Mouse (Mus musculus) embryo, embryonic 10.5 days (tissue): ENCODE measurements around the gene Srrm3.

ENCODE experiments used
- DNase-seq: peaks from one replicate; pipeline ENCODE4 v3.0.0-alpha.2; 2015; ENCODE audit warnings: low spot score

The Srrm3 gene

DNA sequence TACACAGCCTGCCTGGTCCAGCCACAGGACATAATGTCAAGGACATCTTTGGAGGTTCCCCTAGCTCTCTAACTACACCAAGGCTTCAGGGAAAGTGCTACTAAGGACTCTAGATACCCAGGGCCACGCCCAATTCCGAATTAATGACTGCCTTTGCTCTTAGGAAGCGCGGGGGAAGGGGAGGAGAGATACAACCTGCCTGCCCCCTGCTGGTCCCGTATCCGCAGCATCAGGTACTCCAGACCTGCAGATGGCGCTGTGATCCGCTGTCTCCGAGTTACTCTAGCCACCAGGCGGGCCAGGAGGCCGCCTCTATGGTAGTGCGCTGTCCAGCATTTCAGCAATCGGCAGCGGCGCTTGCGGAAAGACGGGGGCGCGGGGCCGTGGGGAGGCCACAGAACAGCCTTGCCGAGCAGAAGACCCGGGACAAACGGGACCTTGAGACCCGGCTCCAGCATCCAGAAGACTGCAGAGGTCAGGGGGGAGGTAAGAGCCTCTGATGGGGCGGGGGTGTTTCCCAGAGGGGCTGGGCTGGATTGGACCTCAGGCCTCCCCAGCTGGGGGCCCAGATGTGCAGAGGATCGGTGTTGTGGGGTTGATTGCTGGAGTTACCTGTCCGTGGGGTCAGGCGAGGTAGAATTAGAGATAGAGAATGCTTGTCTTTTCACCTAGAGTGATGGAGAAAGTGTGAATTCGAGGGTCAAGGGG lies at the start of gene Srrm3:
Gene Srrm3, plus strand, starts transcription at position 336 of the 708 bp plus-strand sequence.
- peak; percentile 93 for DNase-seq

- DNase-seq, result no peak
Measured at GRCm38 (mm10) chr5:135761881-135762280, 44.8 kb upstream of the Srrm3 start.

DNA sequence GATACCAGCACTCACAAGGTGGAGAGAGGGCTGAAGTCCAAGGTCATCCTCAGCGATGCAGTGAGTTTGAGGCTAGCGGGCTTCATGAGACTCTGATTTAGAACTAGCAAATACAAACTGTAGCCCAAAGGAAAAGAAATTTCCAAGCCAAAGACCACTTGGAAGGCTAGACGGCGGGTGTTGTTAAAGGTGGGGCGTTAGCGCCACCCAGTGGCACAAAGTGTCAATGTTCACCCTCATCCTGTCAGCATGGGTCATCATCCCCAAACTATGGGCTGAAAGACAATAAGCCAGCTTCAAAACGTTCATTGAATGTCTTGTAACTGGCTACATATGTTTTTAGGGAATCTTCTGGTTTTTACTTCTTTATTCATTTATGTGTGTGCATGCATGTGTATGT lies 43.2 kb upstream of the Srrm3 start:
- DNase-seq, result peak; percentile 89

DNA sequence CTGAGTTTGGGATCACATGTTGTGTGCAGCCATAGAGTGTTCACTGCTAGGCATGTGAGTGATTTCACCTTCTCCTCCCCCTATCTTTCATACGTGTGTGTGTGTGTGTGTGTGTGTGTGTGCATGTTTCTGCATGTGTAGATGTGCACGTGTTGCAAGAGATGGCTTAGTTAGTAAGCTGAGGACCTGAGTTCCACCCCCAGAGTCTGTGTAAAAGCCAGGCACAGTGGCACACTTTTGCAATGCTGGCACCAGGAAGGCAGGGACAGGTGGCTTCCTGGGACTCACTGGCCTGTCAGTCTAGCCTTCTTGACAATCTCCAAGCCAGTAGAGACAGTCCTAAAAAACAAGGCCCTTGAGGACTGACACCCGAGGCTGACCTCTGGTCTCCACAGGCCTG lies 41.7 kb upstream of the Srrm3 start:
- DNase-seq, result no peak

DNA sequence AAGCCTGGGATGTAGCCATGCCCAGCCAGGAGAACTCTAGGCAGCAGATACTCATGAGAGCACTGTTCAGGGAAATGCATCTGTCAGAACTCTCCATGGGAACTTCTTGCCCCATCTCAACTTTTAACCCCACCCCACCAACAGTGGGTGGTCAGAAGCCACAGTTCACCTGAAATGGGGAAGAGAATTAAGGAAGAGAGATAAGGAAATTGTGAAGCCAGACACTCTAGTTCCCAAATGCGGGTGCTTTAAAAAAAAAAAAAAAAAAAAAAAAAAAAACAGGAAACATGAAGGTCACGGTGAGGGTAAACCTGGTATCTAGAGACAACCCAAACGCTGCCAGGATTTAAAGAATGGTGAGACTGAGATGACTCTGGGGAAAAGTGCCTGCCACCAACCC lies 34.2 kb upstream of the Srrm3 start:
- DNase-seq, result no peak

DNA sequence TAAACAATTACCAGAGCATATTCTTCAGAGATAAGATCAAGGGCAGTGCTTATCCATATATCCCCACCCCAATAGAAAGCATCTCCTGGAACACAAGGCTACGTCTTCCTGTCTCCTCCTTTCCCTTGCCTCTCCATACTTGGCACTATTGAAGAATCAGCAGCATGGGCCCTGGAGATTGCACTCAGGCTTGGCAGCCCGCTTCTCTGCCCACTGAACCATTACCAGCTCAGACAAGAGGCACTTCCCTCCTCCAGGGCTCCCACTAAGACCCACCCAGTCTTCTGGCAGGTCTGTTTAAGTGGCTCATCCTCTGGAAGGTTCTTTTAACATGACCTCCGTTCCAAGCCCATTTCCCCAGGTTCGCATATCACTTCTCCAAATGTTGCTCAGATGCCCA lies 30.1 kb upstream of the Srrm3 start:
- DNase-seq, result no peak

DNA sequence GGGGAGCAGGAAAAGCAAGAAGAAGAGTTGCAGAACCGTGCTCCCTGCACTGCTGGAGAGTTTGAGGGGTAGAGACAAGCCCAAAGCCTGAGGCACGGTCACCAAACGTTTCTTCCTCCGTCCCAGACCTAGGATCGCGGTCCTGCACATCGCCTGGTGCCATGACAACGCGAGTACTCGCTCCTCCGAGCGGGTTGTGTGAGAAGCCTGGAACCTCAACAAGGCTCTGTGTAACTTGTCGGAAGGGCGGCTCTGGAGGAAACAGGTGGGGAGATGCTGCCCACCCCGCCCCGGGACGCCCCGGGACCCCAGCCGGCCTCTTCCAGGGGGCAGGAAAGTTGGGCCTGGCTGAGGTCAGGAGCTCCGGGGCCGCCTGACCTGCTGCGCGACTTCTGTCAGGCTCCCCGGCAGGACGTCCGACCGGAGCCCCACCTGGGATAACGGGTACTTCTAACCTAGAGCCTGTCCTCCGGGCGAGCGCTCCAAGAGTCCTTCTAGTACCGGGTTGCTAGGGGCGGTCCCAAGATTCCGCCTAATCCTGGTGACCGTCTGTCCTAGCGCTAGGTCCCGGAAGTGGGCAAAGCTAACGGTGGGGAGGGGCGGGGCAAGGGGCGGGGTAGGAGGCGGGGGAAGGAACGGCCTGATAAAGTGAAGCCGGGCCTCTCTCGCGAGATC lies 28.8 kb upstream of the Srrm3 start, which contains the start of gene Styxl1:
Gene Styxl1, minus strand, starts transcription at position 590 of the 675 bp plus-strand sequence.
- peak; percentile 65 for DNase-seq

GRCm38 (mm10) chr5:135778471-135779445 lies 27.9 kb upstream of the Srrm3 start, which contains the start of gene Mdh2:
Gene Mdh2 (plus strand): TSS chr5:135778480.
- peak; percentile 100 for DNase-seq

- DNase-seq, result no peak
Measured at GRCm38 (mm10) chr5:135780331-135780730, 26.4 kb upstream of the Srrm3 start.

- DNase-seq, result no peak
Measured at GRCm38 (mm10) chr5:135782901-135783300, 23.8 kb upstream of the Srrm3 start.

- peak; percentile 89 for DNase-seq
Measured at GRCm38 (mm10) chr5:135793996-135794858, 12.5 kb upstream of the Srrm3 start.

GRCm38 (mm10) chr5:135794859-135795181 lies 11.9 kb upstream of the Srrm3 start:
- DNase-seq, result no peak

DNA sequence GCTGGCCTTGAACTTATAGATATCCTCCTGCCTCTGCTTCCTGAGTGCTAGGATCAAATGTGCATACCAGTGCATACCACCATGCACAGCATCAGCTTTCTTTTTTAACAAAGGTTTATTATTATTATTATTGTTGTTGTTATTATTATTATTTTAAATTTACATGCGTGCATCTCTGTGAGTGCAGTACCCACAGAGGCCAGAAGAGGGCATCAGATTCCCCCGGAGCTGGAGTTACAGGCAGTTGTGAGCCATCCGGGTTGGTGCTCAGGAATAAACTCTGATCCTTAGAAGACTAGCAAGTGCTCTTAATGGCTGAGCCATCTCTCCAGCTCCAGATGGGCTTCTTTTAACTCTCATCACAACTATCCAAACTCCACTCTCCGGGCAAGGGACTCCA lies 6.9 kb upstream of the Srrm3 start:
- peak; percentile 47 for DNase-seq

DNA sequence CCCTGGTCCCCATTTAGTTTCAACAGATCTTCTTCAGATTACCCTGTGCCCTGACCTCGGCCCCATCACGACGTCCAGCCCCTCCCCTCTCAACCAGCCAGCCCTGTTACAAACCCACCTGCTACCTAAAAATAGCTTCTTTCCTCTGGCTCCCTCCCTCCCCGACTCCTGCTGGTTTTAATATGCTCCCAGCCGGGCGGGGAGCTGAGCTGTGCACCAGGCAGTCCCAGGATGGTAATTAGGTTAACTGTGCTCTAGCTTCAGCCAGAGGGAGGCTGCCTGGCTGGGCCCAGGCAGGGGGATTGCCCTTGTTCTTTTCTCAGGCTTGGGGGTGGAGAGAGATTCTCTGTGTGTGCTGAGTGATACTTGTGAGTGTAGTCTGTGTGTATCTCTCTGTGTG lies 5.8 kb upstream of the Srrm3 start:
- peak; percentile 52 for DNase-seq

GRCm38 (mm10) chr5:135802641-135803040 lies 4.0 kb upstream of the Srrm3 start:
- DNase-seq, result no peak

- DNase-seq, result peak; percentile 38
Measured at GRCm38 (mm10) chr5:135803135-135803534, 3.6 kb upstream of the Srrm3 start.

DNA sequence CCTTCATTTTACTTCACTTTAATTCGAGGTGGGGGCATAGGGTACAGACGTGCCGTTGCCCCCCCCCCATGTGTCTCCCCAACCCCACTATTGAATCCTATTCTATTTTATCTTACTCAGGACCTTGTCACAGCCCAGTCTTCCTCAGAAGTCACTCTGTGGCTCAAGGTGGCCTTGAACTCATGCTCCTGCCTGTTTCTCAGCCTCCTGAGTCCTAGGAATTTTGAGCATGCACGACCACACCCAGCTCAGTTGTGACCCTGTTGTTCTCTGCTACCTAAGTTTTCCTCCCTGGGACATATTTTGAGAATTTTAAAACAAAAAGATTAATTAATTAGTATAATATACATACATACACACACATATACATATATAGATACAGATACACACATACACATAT lies 3.0 kb upstream of the Srrm3 start:
- DNase-seq, result no peak

GRCm38 (mm10) chr5:135804735-135805134 lies 2.0 kb upstream of the Srrm3 start:
- DNase-seq, result no peak

DNA sequence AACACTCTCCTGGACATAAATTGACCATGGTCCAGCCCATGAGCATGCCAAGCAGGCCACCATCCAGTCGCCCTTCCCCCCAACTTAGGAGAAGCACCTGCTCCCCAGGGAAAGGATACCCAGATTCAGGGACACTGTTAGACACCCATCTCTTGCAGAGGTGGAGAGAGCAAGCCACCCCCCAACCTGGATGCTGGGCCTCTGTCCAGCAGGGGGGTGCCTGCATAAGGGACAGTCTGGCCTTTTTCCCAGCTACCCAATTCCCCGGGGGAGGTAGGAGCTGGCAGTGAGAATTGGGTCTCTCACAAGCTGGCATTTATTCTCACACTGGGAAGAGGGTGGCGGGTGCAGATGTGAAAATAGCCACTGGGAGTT lies 560 bp downstream of the Srrm3 start:
- DNase-seq, result no peak

- no peak for DNase-seq
Measured at GRCm38 (mm10) chr5:135812991-135813390, 6.3 kb downstream of the Srrm3 start.

GRCm38 (mm10) chr5:135818491-135818890 lies 11.8 kb downstream of the Srrm3 start:
- no peak for DNase-seq
